Mouse (Mus musculus) cerebellum, postnatal 10 days (tissue): ENCODE results near the gene 4933409G03Rik.
"Not testable (repeated sequence)": the region's sequence is repeated elsewhere in the genome, so short reads cannot be mapped to it uniquely, and the experiment has no call there.

Experiments used
- DNase-seq, 2 experiments: peaks; one replicate each; pipeline ENCODE4 v3.0.0; 2021; ENCODE audit warnings: mixed read lengths in 2 of 2

4933409G03Rik gene

DNA sequence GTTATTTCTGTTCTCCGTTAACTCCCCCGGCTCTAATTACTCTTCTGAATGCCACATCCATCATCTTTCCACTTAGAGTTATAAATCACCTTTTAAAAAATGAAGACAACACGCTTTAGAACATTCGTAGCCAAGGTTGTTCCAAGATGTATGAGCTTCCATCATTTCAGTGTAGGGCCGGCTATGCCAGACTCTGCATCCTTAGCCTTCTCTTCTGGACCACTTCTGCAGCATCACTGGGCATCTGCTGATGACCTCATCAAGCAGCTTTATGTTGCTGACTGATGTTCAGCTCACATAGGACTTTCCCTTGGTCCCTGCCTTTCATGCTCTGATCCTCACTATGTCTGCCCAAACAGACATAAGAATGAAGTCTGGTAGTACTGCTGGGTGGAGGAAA lies at the start of gene 4933409G03Rik:
TSS of gene 4933409G03Rik (plus strand) at position 301 of the 400 bp plus-strand sequence.
- DNase-seq: no peak

DNA sequence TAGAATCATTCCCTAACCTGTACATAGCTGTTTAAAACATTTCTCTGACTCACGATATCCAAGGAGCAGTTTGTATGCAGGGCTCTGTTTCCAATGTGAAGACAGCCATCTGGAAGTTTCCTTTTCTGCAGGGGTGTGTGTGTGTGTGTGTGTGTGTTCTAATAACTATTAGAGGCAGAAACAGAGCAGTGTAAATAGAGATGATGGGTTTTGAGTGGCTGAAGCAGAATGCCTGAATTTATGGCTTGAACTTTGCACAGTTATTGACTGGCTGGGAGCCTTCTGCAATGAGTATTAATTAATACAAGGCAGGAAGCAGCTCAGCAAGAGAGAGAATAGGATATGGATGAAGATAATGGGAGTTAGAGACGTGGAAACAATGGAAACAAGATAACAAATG lies 38.0 kb upstream of the 4933409G03Rik start:
- no peak for DNase-seq

DNA sequence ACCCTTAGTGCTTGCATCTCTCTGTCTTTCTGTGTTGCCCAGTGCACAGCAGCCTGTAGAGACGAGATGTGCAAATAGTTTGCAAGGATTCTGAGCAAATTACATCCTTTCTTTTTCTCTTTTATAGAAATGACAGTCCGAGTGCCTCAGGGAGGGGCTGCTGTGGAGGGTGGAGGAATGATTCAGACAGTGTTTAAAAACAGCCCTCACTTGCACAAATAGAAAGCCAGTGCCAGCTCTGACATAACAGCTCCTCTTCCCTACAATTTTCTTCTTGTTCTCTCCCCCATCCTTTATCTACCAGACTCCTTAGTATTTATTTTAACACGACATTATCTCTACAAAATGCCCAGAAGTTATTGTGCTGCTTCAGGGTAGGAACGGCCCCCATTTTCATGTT lies 21.4 kb upstream of the 4933409G03Rik start:
- DNase-seq: no peak

DNA sequence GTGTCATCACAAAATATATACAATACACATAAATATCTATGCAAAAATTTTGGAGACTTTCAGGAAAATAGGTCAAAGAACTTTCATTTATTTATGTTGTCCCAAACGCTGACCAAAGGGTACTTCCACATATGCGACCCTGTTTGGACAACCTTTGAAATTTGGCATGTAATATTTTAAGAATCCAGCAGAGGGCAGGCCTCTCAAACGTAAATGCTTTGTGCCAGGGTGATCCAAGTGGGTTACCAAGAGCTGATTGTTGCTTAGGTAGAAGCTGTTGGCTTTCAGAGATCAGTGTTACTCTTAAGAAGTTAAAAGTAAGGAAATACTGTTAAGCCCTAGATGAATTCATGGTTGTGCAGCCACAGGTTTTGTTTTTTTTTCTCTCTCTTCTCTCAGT lies 18.9 kb upstream of the 4933409G03Rik start:
- DNase-seq: peak; percentile 67 to 79

DNA sequence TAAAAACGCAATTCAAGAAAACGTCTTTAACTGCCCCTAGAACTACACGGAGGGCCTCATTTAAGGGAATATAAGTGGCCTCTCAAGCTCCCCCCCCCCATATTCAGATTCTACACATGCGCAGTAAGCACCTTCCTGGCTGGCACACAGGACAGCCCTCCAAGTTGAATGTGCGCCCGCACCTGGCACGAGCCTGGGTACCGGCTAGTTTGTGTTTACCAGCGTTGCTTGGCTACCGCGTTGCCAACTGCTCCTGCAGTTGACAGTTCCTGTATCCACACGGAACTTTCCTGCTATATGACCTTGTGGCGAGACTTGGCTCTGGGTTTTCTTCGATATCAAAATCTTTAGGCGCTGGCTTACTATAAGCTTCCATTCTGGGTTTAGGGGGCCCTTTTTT lies 13.9 kb upstream of the 4933409G03Rik start:
- peak; percentile 93 to 95 for DNase-seq

DNA sequence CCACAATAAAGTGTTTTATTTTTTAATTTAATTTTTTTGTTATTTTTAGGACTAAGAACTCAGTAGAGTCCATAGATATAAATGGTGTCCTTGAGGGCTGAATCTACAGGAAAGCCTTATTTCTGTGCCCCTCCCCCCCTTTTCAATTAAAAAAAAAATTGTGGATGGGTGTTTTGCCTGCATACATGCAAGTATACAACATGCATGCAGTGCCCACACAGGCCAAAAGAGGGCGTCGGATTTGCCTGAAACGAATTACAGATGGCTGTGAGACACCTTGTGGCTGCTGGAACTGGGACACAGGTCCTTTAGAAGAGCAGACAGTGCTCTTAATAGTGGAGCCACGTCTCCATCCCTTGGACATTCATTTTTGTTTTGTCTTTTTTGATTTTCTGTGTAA lies 9.9 kb upstream of the 4933409G03Rik start:
- DNase-seq: peak; percentile 61 to 65

DNA sequence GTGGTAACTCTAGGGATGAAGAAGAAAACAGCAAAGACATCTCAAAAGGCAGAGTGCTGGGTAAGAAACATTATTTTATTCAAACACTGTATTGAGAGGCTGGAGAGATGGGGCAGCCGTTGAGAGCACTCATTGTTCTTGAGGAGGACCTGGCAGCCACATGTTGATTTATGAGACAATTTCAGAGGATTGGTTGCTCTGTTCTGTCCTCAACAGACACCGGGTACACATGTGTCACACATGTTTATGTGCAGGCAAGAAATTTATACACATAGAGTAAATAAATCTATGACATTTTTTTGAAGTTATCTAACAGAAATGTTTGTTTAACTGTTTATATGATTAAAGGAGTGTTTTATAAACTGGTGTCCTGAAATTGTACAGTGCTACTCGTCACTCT lies 10.6 kb downstream of the 4933409G03Rik start:
- DNase-seq: no peak

DNA sequence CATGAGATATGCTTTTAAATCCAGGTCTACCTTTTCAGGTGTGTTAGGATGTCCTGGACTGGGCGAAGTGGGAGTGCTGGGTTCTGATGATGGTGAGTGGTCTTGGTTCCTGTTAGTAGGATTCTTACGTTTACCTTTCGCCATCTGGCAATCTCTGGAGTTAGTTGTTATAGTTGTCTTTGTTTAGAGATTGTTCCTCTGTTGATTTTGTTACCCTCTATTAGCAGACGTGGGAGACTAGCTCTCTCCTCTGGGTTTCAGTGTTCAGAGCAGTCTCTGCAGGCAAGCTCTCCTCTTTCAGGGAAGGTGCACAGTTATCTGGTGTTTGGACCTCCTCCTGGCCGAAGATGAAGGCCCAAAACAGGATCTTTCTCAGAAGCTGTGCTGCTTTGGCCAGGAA lies 74.0 kb downstream of the 4933409G03Rik start, which contains the start of gene 4932414N04Rik:
TSS of gene 4932414N04Rik (plus strand) at position 301 of the 400 bp plus-strand sequence.
- DNase-seq: not testable (repeated sequence)
